Mouse (Mus musculus) lung, adult 2 months (tissue): ENCODE data around the gene Rdh16f2.

ENCODE experiments used
- CTCF ChIP-seq: fragments of 200-500 bp; IDR thresholded peaks from 2 replicates; pipeline ENCODE4 v1.5.1; 2011; ENCODE audit warnings: mild to moderate bottlenecking, low read length, control low read depth; ENCODE audit not compliant: insufficient read depth
- POLR2A ChIP-seq: fragments of 200-500 bp; IDR thresholded peaks from 2 replicates; pipeline ENCODE4 v1.6.1; 2011; ENCODE audit warnings: low read depth, mild to moderate bottlenecking, control low read depth, low read length, borderline replicate concordance; ENCODE audit errors: extremely low read depth

GRCm38 (mm10) chr10:127915578-127915977 is 49.3 kb downstream of the Rdh16f2 start:
- TF ChIP-seq CTCF (no peak), POLR2A (no peak)
